Mouse (Mus musculus) ES-E14 (cell line): ENCODE measurements at regions not wholly inside any gene's neighbourhood (a gene's known extent, or its start where the extent isn't known, plus 50 kb on each side); places are given as distances from the start of the nearest gene placed in this dataset.

Experiments
- DNase-seq: peaks from one replicate; pipeline ENCODE4 v3.0.0-alpha.2; 2013; ENCODE audit warnings: low read depth, low spot score
- H3K27ac ChIP-seq: 2 replicates; pipeline ENCODE4 v1.5.1; 2012; ENCODE audit warnings: low read depth, mild to moderate bottlenecking, low read length, moderate library complexity, mixed read lengths; ENCODE audit not compliant: poor library complexity, insufficient read depth, severe bottlenecking
- H3K36me3 ChIP-seq: 2 replicates; pipeline ENCODE4 v1.6.1; 2012; ENCODE audit warnings: mild to moderate bottlenecking, low read length, moderate library complexity, mixed read lengths; ENCODE audit not compliant: control insufficient read depth, poor library complexity, insufficient read depth, severe bottlenecking
- H3K4me1 ChIP-seq, 2 experiments: fragments of 150-350 bp in 1 of 2; sonication (generic) in 1 of 2; 2 replicates each; pipeline ENCODE4 v1.6.1; 2012; ENCODE audit warnings: low read length in 2 of 2, mild to moderate bottlenecking in 1 of 2, mixed read lengths in 1 of 2; ENCODE audit not compliant: control insufficient read depth in 2 of 2, insufficient read depth in 2 of 2, poor library complexity in 1 of 2
- H3K4me3 ChIP-seq, 2 experiments: fragments of 150-350 bp in 1 of 2; sonication (generic) in 1 of 2; 2 replicates each; pipeline ENCODE4 v1.5.1; 2012; ENCODE audit warnings: low read length in 2 of 2, low read depth in 1 of 2, mild to moderate bottlenecking in 1 of 2, mixed read lengths in 1 of 2; ENCODE audit not compliant: insufficient read depth in 1 of 2, poor library complexity in 1 of 2, severe bottlenecking in 1 of 2
- H3K9ac ChIP-seq: 2 replicates; pipeline ENCODE4 v1.6.1; 2012; ENCODE audit warnings: low read depth, mild to moderate bottlenecking, low read length, mixed read lengths; ENCODE audit not compliant: poor library complexity, insufficient read depth, severe bottlenecking
- H3K9me3 ChIP-seq: fragments of 150-350 bp; sonication (generic); 2 replicates; pipeline ENCODE4 v1.6.1; 2012; ENCODE audit warnings: low read depth, mild to moderate bottlenecking, low read length; ENCODE audit not compliant: control insufficient read depth, insufficient read depth
- CHD2 ChIP-seq: IDR thresholded peaks from 2 replicates; pipeline ENCODE4 v1.6.1; 2014; ENCODE audit warnings: mild to moderate bottlenecking, low read depth, low read length, inconsistent platforms
- HCFC1 ChIP-seq: IDR thresholded peaks from 2 replicates; pipeline ENCODE4 v1.6.1; 2012; ENCODE audit warnings: low read length, inconsistent platforms, borderline replicate concordance; ENCODE audit not compliant: insufficient read depth
- MAFK ChIP-seq: IDR thresholded peaks from 2 replicates; pipeline ENCODE4 v1.6.1; 2014; ENCODE audit warnings: mild to moderate bottlenecking, low read depth, low read length, inconsistent platforms; ENCODE audit not compliant: insufficient read depth
- ZC3H11A ChIP-seq: IDR thresholded peaks from 2 replicates; pipeline ENCODE4 v1.6.1; 2012; ENCODE audit warnings: low read depth, mild to moderate bottlenecking, inconsistent platforms, low read length, borderline replicate concordance
- ZNF384 ChIP-seq: IDR thresholded peaks from 2 replicates; pipeline ENCODE4 v1.6.1; 2012; ENCODE audit warnings: low read depth, low read length, inconsistent platforms
- in situ Hi-C, 2 experiments: fragments of 600-800 bp; cut with MboI; formaldehyde crosslinking; loops; one replicate each; pipeline ENCODE4 v1.15.1; 2025; ENCODE audit warnings: low sequenced_read_pairs in 2 of 2, inconsistent platforms in 1 of 2; ENCODE audit not compliant: unreplicated experiment in 2 of 2

GRCm38 (mm10) chr10:55851361-55851760 is 255.4 kb upstream of the Msl3l2 start:
- H3K9ac ChIP-seq, result no peak overlapping the region
- TF ChIP-seq CHD2 (no peak), MAFK (no peak), ZNF384 (no peak), ZC3H11A (no peak), HCFC1 (no peak)
- H3K27ac ChIP-seq, result no peak overlapping the region
- H3K4me3 ChIP-seq, result no peak overlapping the region
- no peaks in the 10 kb centered on the region for H3K4me1 ChIP-seq
- H3K9me3 ChIP-seq, result no peaks in the 10 kb centered on the region
- in situ Hi-C loops, result no loop called here
- no peak for DNase-seq
- no peaks in the 10 kb centered on the region for H3K36me3 ChIP-seq

- Histone ChIP-seq H3K36me3 (no peaks in the 10 kb centered on the region), H3K9ac (no peak overlapping the region), H3K9me3 (no peaks in the 10 kb centered on the region), H3K4me3 (no peak overlapping the region), H3K27ac (no peak overlapping the region), H3K4me1 (no peaks in the 10 kb centered on the region)
- TF ChIP-seq MAFK, result no peak
- no peak for TF ChIP-seq ZC3H11A
- no peak for TF ChIP-seq CHD2
- no peak for TF ChIP-seq HCFC1
- TF ChIP-seq ZNF384, result no peak
- no peak for DNase-seq
- in situ Hi-C loops, result no loop called here
Measured at GRCm38 (mm10) chr10:55892606-55893005, 214.1 kb upstream of the Msl3l2 start.

GRCm38 (mm10) chr10:55929100-55929499 is 177.6 kb upstream of the Msl3l2 start:
- no peak for TF ChIP-seq ZNF384
- no peak for TF ChIP-seq ZC3H11A
- no peak overlapping the region for H3K9ac ChIP-seq
- H3K9me3 ChIP-seq, result no peaks in the 10 kb centered on the region
- H3K36me3 ChIP-seq, result no peaks in the 10 kb centered on the region
- no peak overlapping the region for H3K27ac ChIP-seq
- H3K4me1 ChIP-seq, result no peaks in the 10 kb centered on the region
- in situ Hi-C loops, result no loop called here
- peak; percentile 15 for DNase-seq
- H3K4me3 ChIP-seq, result no peak overlapping the region

GRCm38 (mm10) chr10:55933993-55934392 is 172.7 kb upstream of the Msl3l2 start:
- no peak for TF ChIP-seq MAFK
- no peak for TF ChIP-seq ZNF384
- no peak for TF ChIP-seq ZC3H11A
- TF ChIP-seq CHD2, result no peak
- no peak for DNase-seq
- H3K36me3 ChIP-seq, result no peaks in the 10 kb centered on the region
- in situ Hi-C loops, result no loop called here
- no peak overlapping the region for H3K4me3 ChIP-seq
- no peak overlapping the region for H3K9ac ChIP-seq
- no peaks in the 10 kb centered on the region for H3K4me1 ChIP-seq
- H3K9me3 ChIP-seq, result no peaks in the 10 kb centered on the region
- no peak overlapping the region for H3K27ac ChIP-seq

GRCm38 (mm10) chr10:55935447-55935846 is 171.3 kb upstream of the Msl3l2 start:
- TF ChIP-seq CHD2, result no peak
- TF ChIP-seq ZC3H11A, result no peak
- TF ChIP-seq HCFC1, result no peak
- TF ChIP-seq ZNF384, result no peak
- no peak for TF ChIP-seq MAFK
- DNase-seq, result no peak
- Histone ChIP-seq H3K27ac (no peak overlapping the region), H3K4me3 (no peak overlapping the region), H3K9ac (no peak overlapping the region), H3K9me3 (no peaks in the 10 kb centered on the region), H3K4me1 (no peaks in the 10 kb centered on the region), H3K36me3 (no peaks in the 10 kb centered on the region)
- in situ Hi-C loops, result no loop called here
